Mouse (Mus musculus) hindbrain, embryonic 10.5 days (tissue): Measurements from ENCODE around the gene Lrch3. TPM values are rescaled to one million over a fixed set of nuclear protein-coding genes. Genes with fewer than 3 reads are reported as not detected.
"Not testable (repeated sequence)": the region's sequence is repeated elsewhere in the genome, so short reads cannot be mapped to it uniquely, and the experiment has no call there.

ENCODE experiments used
- DNase-seq: peaks from one replicate; pipeline ENCODE4 v3.0.0-alpha.2; 2017; ENCODE audit warnings: low spot score
- H3K27ac ChIP-seq: fragments of 300-500 bp; sonication (generic); 2 replicates; pipeline ENCODE4 v1.5.1; 2016; ENCODE audit warnings: mild to moderate bottlenecking, moderate library complexity
- H3K27me3 ChIP-seq: fragments of 300-500 bp; sonication (generic); 2 replicates; pipeline ENCODE4 v1.6.1; 2016; ENCODE audit warnings: mild to moderate bottlenecking; ENCODE audit not compliant: poor library complexity, insufficient read depth, severe bottlenecking
- H3K36me3 ChIP-seq: fragments of 300-500 bp; sonication (generic); 2 replicates; pipeline ENCODE4 v1.6.1; 2016; ENCODE audit warnings: mild to moderate bottlenecking, moderate library complexity
- H3K4me1 ChIP-seq: fragments of 300-500 bp; sonication (generic); replicated peaks from 2 replicates; pipeline ENCODE4 v1.6.1; 2016; ENCODE audit warnings: mild to moderate bottlenecking
- H3K4me3 ChIP-seq: fragments of 300-500 bp; sonication (generic); 2 replicates; pipeline ENCODE4 v1.5.1; 2016; ENCODE audit warnings: mild to moderate bottlenecking, moderate library complexity
- H3K9me3 ChIP-seq: fragments of 300-500 bp; sonication (generic); 2 replicates; pipeline ENCODE4 v1.6.1; 2016; ENCODE audit warnings: mild to moderate bottlenecking, moderate library complexity
- WGBS: fragments of 180-500 bp; shearing (Covaris S2); methylation state at CpG from one replicate; pipeline ENCODE4 v1.1.7; 2016; 5-methylcytosine and 5-hydroxymethylcytosine counted together
- polyA plus RNA-seq: library from polyadenylated mRNA; unstranded; fragments of >200 nt; fragmentation: Nextera tagmentation; extraction: Ambion mirVana; gene quantifications from 2 replicates; pipeline ENCODE4 v1.2.1, GENCODE M21; 2016

Lrch3 gene
- polyA plus RNA-seq = 30.3 and 33.7 TPM in 2 replicates

DNA sequence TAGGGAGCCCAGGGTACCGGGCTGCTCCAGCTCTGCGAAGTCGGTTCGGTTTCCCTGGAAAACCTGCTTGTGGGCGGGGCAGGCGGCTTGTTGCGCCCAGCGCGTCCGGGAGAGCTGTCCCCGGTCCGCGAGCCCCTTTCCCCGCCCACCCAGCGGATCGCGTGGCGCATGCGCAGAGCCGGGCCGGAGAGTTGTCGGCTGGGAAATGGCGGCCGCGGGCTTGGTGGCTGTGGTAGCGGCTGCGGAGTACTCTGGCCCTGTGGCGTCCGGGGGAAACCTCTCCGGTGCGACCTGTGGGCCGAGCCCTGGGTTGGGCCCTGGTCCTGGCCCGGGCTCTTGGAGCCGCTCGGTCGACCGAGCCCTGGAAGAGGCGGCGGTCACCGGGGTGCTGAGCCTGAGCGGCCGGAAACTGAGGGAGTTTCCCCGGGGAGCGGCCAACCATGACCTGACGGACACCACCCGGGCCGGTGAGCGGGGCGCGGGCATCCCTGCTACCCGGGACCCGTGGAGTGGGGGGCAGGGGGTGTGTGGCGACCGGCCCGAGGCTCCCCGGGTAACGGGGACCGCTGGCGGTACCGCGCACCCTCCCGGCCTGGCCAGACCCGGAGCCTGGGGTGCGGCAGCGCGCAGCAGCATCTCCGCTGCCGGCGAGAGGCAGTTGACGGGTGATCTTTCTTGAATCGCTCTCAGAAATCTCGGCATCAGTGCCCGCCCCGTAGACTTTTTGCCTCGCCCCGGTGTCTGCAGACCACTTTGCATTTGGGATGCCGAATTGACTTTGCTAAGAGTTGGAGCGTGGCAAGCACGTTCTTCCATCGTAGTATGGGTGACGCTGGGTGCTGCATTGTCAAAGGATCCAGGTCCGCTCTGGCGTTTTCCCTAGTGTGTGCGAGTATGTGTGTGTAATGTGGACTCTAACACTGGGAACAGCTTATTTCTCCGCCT lies at the start of gene Lrch3:
Lrch3 (plus strand) TSS at position 164 of the 945 bp plus-strand sequence.
- peak within 1 kb of the TSS; percentile 99 for H3K4me3 ChIP-seq

GRCm38 (mm10) chr16:32865401-32865800 lies 48.5 kb upstream of the Lrch3 start:
- Histone ChIP-seq H3K27me3 (no peaks in the 10 kb centered on the region), H3K4me3 (no peak overlapping the region), H3K4me1 (peaks cover 25% of the 10 kb centered on the region), H3K36me3 (peaks cover 13% of the 10 kb centered on the region), H3K9me3 (no peaks in the 10 kb centered on the region), H3K27ac (no peak overlapping the region)
- DNase-seq = no peak
- WGBS = 94% methylated on average over 4 of the region's 4 CpGs

More for the DNA sequence above, at the start of gene Lrch3:
- Histone ChIP-seq H3K9me3 (no peaks in the 10 kb centered on the region), H3K27ac (peak within 1 kb of the TSS; percentile 98), H3K4me1 (peaks cover 16% of the 10 kb centered on the region), H3K27me3 (no peaks in the 10 kb centered on the region; the same call in 1 of the 2 replicates), H3K36me3 (peaks cover 5% of the 10 kb centered on the region; the same call in 1 of the 2 replicates)
- under 1% methylated on average over 85 of the region's 85 CpGs for WGBS
- peak; percentile 96 for DNase-seq

- Histone ChIP-seq H3K27me3 (no peaks in the 10 kb centered on the region), H3K4me3 (peak overlapping the region; percentile 79; the same call in 1 of the 2 replicates), H3K36me3 (0 out of 2 replicates have a peak, but pooled peaks cover 3% of the 10 kb centered on the region)
Observed at GRCm38 (mm10) chr16:32866713-32867112, 47.2 kb upstream of the Lrch3 start.

GRCm38 (mm10) chr16:32867919-32868552 lies 45.9 kb upstream of the Lrch3 start:
- WGBS = under 1% methylated on average over 35 of the region's 35 CpGs
- Histone ChIP-seq H3K27me3 (no peaks in the 10 kb centered on the region), H3K36me3 (0 out of 2 replicates have a peak, but pooled peaks cover 3% of the 10 kb centered on the region), H3K4me1 (peaks cover 25% of the 10 kb centered on the region), H3K4me3 (peak overlapping the region; percentile 79), H3K27ac (peak overlapping the region; percentile 87), H3K9me3 (no peaks in the 10 kb centered on the region)
- peak; percentile 90 for DNase-seq

More at GRCm38 (mm10) chr16:32866713-32867112, 47.2 kb upstream of the Lrch3 start:
- 89% methylated on average over 5 of the region's 5 CpGs for WGBS
- peaks cover 25% of the 10 kb centered on the region for H3K4me1 ChIP-seq
- no peaks in the 10 kb centered on the region for H3K9me3 ChIP-seq
- no peak overlapping the region for H3K27ac ChIP-seq
- no peak for DNase-seq

- H3K27me3 ChIP-seq = no peaks in the 10 kb centered on the region
- H3K4me3 ChIP-seq = no peak overlapping the region
- no peak for DNase-seq
- H3K4me1 ChIP-seq = peaks cover 25% of the 10 kb centered on the region
- no peaks in the 10 kb centered on the region for H3K9me3 ChIP-seq
- no peaks in the 10 kb centered on the region for H3K36me3 ChIP-seq
- WGBS = 62% methylated on average over 5 of the region's 5 CpGs
- H3K27ac ChIP-seq = no peak overlapping the region
Observed at GRCm38 (mm10) chr16:32870231-32870630, 43.7 kb upstream of the Lrch3 start.

GRCm38 (mm10) chr16:32873366-32873765 lies 40.5 kb upstream of the Lrch3 start:
- H3K9me3 ChIP-seq = no peaks in the 10 kb centered on the region
- H3K4me3 ChIP-seq = no peak overlapping the region
- H3K36me3 ChIP-seq = no peaks in the 10 kb centered on the region
- H3K27ac ChIP-seq = no peak overlapping the region
- peaks cover 17% of the 10 kb centered on the region for H3K4me1 ChIP-seq
- no peak for DNase-seq
- WGBS = 62% methylated on average over 3 of the region's 3 CpGs
- no peaks in the 10 kb centered on the region for H3K27me3 ChIP-seq

DNA sequence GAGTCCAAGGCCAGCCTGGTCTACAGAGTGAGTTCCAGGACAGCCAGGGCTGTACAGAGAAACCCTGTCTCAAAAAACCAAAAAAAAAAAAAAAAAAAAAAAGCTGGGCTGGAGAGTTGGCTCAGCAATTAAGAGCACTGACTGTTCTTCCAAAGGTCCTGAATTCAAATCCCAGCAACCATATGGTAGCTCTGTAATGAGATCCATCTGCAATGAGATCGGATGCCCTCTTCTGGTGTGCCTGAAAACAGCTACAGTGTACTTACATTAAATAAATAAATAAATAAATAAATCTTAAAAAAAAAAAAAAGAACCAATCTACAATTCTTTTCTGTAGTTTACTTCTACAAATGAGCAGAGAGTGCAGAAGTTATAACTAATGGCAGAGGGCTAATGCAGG lies 38.6 kb upstream of the Lrch3 start:
- not testable (repeated sequence) for DNase-seq, H3K9me3 ChIP-seq, H3K4me3 ChIP-seq, H3K27ac ChIP-seq, H3K27me3 ChIP-seq, H3K36me3 ChIP-seq
- WGBS = 59% methylated on average over 1 of the region's 1 CpGs
- peaks cover 23% of the 10 kb centered on the region for H3K4me1 ChIP-seq

- 0 out of 2 replicates have a peak, but pooled peaks cover 7% of the 10 kb centered on the region for H3K36me3 ChIP-seq
- H3K27me3 ChIP-seq = no peaks in the 10 kb centered on the region
- H3K4me1 ChIP-seq = peaks cover 23% of the 10 kb centered on the region
- H3K27ac ChIP-seq = no peak overlapping the region
- no peak for DNase-seq
- no peaks in the 10 kb centered on the region for H3K9me3 ChIP-seq
- WGBS = 93% methylated on average over 3 of the region's 3 CpGs
- H3K4me3 ChIP-seq = no peak overlapping the region
Observed at GRCm38 (mm10) chr16:32875847-32876246, 38.1 kb upstream of the Lrch3 start.

DNA sequence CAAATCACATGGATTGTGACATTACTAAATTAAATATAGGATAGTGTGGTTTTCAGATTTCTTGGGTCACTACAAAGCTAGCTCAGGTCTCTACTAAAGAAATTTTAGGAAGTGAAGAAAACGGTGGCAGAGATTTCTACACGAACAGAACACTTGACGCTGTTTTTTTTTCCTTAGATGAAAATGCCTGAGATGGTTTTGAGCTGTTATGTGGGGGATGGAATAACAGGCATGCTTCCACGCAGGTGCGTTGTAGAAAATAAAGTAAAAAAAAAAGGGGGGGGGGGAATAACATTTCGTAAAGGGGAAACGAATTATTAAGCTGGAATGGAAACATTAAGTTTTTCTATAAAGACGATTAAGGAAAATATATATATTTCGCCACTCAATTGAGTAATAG lies 37.1 kb upstream of the Lrch3 start:
- Histone ChIP-seq H3K36me3 (0 out of 2 replicates have a peak, but pooled peaks cover 7% of the 10 kb centered on the region), H3K4me1 (peaks cover 26% of the 10 kb centered on the region), H3K4me3 (peak overlapping the region; percentile 87), H3K27ac (peak overlapping the region; percentile 94; the same call in 1 of the 2 replicates), H3K27me3 (no peaks in the 10 kb centered on the region), H3K9me3 (no peaks in the 10 kb centered on the region)
- 34% methylated on average over 9 of the region's 9 CpGs for WGBS
- DNase-seq = no peak

DNA sequence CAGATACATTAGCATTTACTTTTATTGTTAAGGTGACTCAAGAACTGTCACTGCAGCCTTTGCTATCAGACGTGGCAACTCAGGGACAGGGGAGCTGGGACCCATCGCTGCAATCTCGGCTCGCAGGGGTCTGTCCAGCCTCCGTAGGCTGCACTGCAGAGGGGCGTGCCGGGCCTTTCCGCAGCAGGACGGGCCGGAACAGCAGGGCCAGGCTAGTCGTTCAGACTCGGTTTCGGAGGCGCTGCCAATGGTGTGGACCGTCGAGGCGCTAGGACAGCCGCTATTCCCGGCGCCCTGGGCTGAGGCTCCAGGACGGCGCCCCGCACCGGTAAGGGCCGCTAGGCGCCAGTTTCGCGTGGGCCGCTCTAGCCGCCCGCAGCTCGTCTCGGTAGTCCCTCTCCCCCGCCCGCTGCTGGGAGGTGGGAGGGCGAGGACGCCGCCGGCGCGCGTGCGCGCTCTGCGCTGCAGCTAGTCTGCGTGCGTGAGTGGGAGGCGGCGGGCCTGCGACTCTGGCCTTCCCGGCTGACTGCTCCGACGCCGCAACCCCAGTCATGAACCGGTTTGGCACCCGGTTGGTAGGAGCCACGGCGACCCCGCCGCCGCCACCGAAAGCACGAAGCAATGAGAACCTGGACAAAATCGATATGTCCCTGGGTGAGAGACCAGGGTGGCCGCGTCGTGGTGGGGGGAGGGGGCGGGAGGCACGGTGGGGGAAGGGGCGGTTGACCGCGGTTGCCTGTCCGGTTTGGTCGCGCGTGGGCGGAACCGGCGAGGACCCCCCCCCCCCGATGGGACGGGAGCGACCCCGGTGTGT lies 36.4 kb upstream of the Lrch3 start, which contains the start of the genes Fyttd1 and Rubcn:
Fyttd1 (plus strand) TSS at position 158 of the 814 bp plus-strand sequence.
Rubcn (minus strand) TSS at position 424 of the 814 bp plus-strand sequence.
- peak within 1 kb of the TSS; percentile 87 for H3K4me3 ChIP-seq
- H3K9me3 ChIP-seq = no peaks in the 10 kb centered on the region
- H3K27me3 ChIP-seq = no peaks in the 10 kb centered on the region
- peak within 1 kb of the TSS; percentile 94 for H3K27ac ChIP-seq
- WGBS = under 1% methylated on average over 77 of the region's 83 CpGs
- DNase-seq = peak; percentile 96
- 0 out of 2 replicates have a peak, but pooled peaks cover 7% of the 10 kb centered on the region for H3K36me3 ChIP-seq
- peaks cover 27% of the 10 kb centered on the region for H3K4me1 ChIP-seq

GRCm38 (mm10) chr16:32878157-32878598 lies 35.7 kb upstream of the Lrch3 start:
- Histone ChIP-seq H3K9me3 (no peaks in the 10 kb centered on the region), H3K4me1 (peaks cover 27% of the 10 kb centered on the region), H3K27ac (peak overlapping the region; percentile 94), H3K27me3 (no peaks in the 10 kb centered on the region), H3K4me3 (peak overlapping the region; percentile 87), H3K36me3 (0 out of 2 replicates have a peak, but pooled peaks cover 7% of the 10 kb centered on the region)
- no peak for DNase-seq
- under 1% methylated on average over 34 of the region's 34 CpGs for WGBS
